Mouse (Mus musculus) cerebellum, postnatal 4 days (tissue): Measurements from ENCODE around the gene Nckap1l.
"Not testable (repeated sequence)": the region's sequence is repeated elsewhere in the genome, so short reads cannot be mapped to it uniquely, and the experiment has no call there.

ENCODE experiments used
- DNase-seq, 2 experiments: peaks; one replicate each; pipeline ENCODE4 v3.0.0; 2022; ENCODE audit warnings: low spot score in 2 of 2, mixed read lengths in 1 of 2

Nckap1l gene

DNA sequence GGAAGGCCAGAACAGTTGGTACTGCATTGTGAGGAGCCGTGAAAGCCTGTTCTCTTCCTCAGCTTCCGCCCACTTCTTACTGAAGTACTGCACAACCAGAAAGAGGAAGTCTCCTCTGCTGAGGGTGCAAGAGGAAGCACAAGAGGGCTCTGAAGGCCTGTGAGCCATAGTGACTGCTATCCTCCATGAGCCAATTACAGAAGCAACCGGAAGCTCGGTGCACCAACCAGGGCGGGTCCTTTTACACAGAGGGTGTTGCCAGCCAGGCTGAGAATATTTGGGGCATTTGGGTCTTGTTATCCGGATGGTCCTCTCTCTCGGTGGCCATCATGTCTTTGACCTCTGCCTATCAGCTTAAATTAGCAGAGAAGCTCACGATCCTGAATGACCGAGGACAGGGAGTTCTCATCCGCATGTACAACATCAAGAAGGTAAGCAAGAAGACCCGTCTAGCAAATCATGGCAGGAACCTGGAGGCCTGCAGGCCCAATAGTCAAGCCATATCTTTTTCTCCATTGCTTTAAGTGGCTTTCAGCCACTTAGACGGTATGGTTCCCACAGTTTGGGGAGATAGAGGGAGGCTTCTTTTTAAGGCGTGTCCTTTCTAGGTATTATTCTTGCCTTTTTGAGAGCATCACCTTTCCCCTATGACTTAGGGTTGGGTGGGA, at the start of gene Nckap1l:
TSS of gene Nckap1l (plus strand) at position 244 of the 668 bp plus-strand sequence.
- no peak for DNase-seq

DNA sequence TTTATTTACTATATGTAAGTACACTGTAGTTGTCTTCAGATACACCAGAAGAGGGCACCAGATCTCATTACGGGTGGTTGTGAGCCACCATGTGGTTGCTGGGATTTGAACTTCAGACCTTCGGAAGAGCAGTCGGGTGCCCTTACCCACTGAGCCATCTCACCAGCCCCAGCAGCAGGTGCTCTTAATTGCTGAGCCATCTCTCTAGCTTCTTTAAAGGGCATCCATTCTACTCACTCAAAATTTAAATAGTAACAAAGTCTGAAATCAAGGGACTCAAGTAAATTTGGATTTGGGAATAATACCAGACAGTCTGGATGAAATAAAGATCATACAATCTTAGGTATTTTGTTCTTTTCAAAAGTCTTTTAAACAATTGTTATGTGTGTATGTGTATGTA, 48.0 kb upstream of the Nckap1l start:
- DNase-seq, result not testable (repeated sequence)

DNA sequence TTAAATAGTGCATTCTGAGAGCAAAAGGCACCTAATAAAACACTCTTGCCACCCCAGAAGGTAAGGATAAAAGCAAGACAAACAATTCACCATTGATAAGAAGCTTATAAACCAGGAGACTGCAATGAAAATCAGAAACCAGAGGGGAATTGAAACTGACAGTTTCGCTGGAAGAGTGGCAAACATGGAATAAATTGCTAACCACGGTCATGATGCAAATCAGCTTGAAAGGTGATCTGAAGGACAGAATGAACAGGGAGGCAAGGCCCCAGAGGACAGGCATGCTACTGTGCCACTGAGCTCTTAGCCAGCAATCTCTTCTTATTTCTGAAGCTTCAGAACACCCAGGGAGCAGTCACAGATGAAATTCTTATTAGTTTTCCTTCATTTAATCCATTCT, 26.6 kb upstream of the Nckap1l start:
- DNase-seq, result no peak

DNA sequence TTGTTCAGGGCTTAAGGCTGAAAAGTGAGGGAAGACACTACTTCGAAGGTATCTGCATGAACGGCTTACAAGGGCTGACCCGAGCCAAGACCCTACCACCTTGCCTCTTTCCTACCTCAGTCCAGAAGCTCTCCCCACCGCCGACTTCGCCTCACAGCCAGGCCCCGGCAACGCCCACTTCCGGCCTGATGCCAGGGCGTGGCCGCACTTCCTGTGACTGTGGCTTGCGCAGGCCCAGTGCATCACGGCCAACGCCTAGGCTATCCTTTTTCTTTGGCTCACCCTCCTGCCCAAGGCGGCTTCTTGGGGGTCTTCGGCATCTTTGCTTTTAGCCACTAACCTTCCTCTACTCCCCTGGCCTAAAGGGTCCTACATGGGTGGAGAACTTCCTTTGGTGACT, 23.4 kb upstream of the Nckap1l start, which contains the start of gene Gtsf1:
TSS of gene Gtsf1 (minus strand) at position 230 of the 400 bp plus-strand sequence.
- no peak for DNase-seq

DNA sequence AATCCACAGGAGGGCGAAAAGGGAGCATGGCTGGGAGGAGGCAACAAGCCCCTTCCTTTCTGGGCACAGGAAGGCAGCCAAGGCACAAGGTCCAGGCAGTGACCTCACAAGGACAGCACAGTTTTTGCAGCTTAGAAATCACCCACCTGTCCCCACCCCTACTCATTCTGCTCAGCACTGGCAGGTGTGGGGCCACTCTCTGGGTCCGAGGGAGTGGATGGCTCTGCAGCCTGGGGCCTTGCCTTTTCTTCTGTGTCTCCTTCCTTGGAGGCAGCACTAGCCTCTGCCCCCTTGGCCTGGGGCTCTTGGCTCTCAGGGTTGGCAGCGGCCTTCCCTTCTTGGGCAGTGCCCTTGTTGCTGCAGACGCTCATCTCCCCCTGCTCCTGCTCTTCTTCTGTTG, 7.6 kb upstream of the Nckap1l start:
- not testable (repeated sequence) for DNase-seq

DNA sequence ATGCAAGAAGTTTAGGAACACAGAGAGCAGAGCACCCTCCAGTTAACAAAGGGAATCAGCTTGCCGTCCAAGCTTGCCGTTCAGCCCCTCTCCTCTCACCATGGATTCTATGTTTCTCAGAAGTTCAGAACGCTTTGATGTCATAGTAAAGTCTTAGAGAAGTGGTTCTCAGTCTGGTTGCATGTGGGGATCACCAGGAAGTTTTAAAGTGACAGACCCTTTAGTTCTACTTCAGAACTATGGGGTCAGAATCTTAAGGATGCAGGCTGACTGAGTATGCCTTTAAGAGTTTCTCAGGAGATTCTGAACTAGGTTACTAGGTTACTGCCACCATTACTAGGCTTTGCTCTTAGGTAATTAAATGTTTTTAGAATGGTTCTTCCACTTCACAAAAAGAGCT, 5.2 kb upstream of the Nckap1l start, which contains the start of gene Gtsf2:
TSS of gene Gtsf2 (minus strand) at position 101 of the 400 bp plus-strand sequence.
- DNase-seq, result no peak

DNA sequence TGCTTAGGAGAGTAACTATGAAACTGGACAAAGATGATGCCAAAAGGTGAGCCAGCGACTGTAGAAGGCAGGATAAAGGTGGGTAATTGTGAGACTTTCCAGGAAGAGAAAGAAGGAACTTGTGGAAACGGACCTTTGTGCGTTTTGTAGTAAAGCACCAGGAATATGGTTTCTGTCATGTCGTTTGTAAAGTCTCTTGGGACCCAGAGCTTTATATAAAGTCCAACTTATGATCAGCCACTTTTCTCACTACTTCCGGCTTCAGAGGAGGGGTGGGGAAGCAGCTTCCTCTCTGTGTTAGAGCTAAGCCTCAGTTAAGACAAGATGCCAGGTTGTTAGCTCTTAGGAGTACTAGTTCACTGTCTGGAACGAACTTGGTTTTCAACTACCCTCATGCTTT, 855 bp downstream of the Nckap1l start:
- no peak for DNase-seq

DNA sequence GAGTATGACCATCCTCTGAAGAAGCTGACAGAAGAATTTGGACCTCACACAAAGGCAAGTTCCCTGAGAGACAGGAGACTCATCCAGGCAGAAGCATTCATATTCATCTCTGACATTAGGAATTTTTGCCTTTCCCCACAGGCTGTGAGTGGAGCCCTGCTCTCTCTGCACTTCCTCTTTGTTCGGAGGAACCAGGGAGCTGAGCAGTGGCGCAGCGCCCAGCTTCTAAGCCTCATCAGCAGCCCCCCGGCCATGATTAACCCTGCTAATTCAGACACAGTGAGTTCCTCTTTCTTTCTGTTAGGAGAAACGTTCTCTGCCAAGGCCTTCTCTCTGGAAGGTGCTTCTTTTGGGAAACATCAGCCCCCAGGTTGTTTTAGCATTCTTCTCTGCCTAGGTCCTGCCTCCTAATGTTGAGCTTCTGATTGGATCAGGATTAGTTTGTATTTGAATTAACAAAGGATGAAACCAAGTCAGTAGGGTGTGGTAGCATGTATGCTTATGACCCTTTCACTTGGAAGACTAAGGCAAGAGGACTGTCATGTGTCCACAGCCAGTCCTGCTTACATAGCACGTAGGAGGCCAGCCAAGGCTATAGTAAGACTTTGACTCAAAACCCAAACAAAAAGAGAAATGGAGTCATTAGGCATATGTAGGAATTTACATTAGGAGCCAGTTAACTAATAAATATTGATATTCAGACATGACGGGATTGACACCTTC, 9.1 kb downstream of the Nckap1l start:
- DNase-seq, result peak in 1 of 2 experiments; percentile 37

DNA sequence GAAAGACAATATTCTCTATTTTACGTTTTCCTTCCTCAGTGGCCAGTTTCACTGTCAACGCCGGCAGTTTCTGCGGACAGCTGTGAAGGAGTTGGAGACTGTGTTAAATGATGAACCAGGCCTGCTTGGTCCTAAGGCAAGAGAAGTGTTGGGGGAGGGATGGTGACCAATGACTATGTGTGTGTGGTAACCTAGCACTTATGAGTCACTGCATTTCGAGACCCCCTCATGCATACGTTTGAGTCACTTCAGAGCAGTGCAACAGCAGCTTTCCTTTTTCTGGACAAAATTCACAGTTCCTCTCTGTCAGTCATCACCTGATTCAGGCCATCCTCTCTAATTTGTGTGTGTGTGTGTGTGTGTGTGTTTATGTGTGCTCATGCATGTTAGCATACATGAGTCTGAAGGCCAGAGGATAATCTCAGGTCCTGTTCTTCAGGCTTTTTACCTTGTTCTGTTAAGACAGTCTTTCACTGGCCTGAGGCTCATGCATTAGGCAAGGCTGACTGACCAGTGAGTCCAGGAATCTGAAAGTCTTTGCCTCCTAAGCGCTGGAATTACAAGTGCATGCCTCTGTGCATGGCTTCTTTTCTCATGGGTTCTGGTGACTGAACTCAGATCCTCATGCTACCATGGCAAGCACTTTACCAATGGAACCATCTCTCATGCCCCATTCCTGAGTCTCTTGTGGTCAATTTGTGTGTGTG, 18.0 kb downstream of the Nckap1l start:
- DNase-seq, result no peak

DNA sequence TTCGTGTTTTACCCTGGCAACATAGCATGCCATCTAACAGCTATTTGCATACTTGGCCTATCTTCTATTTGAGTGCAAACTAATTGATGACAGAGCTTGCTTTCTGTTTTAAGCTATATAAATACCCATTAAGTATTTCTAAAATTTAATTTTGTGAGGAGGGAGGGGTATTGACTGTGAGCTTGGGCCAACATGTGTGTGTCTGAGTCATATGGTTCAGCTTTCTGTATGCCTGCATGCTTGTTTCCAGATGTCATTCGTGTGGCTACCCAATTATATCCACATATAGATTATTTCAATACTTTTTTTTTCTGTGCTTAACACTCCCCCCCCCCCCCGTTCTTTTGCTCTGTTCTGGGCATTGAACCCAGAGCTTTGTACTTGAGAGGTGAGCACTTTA, 18.7 kb downstream of the Nckap1l start:
- DNase-seq, result no peak

DNA sequence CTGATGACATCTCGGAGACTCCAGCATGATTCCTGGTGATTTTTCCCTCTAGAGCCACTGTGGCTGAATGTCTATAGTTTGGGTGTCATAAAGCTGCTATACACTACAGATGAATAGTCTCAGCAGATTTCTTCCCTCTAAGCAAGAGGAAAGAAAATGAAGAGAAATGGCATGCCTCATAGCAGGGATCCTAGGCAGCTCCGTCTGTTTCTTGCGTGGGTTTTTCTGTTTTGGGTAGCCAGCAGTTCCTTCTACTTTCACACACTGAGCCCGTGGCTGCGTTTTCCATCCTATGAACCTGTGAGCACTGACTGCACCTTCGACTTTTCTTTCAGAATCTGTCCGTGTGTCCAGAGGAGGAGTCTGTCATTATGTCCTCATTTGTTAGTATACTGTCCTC, 19.6 kb downstream of the Nckap1l start:
- no peak for DNase-seq

DNA sequence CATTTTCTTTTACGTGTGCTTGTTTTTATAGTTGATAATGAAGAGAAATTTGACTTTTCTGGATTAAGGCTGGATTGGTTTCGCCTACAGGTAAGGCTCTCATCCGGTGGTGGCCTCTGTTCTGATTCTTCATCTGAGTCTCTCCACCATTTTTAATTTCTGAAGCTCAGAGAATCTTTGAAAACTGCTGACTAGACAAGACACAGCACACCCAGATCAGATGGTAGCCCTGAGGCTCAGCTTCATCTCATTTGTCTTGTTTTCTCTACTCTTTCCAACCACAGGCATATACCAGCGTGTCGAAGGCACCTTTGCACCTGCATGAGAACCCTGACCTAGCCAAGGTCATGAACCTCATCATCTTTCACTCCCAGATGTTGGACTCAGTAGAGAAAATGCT, 20.2 kb downstream of the Nckap1l start:
- no peak for DNase-seq

DNA sequence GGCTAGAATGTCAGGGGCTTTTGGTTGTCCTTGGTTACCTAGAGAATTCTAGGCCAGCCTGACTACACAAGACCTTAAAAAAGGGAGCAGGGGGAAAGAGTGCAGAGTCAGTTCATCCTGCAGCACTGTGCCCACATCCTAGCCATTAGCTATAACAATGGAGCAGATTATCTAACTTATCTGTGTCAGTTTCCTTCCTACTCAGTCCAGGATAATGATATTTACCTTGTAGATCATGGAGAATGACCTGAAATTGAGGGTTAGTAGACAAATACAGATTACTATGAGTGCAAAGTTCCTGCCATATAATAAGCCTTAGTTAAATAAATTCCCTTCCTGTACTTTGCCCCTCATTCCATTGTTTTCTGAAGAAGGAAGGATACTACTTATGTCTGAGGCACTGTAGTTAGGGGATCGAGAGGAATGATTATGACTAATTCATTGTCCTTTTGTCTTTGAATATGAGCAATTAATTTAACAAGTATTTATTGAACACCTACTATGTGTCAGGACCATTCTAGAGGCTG, 25.5 kb downstream of the Nckap1l start:
- DNase-seq, result no peak

DNA sequence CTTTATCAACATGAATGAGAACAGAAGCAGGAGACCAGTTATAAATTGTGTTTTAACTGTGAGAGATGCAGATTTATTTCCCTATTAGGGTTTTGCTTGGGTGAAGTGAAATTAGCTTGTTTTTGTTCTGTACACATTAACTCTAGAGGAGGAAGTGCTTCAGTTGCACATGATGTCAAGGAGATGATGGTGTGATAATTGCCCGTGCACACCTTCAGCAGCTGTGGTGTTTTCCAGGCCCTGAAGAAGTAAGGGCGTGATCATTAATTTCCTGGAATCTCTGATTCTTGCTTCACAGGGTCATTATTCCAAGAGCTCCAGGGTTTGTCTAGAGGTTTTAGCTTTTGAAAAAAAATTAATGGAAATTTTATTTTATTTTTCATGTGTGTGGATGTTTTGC, 26.5 kb downstream of the Nckap1l start:
- DNase-seq, result no peak

DNA sequence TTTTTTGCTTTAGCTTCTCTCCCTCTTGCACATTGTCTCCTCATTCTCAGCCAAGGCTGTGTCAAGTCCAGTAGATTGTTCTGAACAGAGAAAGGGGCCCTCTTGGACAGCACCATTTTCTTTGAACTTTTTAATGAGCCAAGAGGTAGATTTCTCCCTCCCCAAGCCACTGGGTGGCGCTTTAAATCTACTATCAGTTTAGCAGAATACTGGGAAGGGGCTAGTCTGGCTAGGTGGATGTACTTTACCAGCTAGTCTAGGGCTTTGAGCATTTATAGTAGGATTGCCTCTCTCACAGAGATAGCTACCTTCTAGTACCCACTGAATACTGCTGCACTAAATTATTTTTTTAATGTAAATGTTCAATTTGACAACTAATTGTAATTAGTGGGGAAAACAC, 28.9 kb downstream of the Nckap1l start:
- peak in 1 of 2 experiments; percentile 60 for DNase-seq

DNA sequence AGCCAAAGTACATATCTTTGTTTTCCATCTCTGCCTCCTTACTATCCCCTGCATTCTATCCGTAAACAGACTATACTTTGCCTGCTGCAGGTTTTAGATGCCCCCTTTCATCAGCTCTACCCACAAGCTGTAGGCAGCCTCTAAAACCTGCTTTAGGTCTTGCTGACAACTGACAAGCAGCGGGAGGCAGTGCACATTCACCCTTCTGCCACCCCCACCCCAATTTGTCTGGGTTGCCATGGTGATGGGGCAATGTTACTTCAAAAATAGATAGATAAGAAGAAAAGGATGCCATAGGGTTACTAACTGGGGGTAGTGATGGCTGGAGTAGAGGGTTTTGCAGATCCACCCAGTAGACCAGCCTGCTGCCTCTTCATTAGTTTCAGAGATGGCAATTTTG, 30.9 kb downstream of the Nckap1l start:
- DNase-seq, result no peak

DNA sequence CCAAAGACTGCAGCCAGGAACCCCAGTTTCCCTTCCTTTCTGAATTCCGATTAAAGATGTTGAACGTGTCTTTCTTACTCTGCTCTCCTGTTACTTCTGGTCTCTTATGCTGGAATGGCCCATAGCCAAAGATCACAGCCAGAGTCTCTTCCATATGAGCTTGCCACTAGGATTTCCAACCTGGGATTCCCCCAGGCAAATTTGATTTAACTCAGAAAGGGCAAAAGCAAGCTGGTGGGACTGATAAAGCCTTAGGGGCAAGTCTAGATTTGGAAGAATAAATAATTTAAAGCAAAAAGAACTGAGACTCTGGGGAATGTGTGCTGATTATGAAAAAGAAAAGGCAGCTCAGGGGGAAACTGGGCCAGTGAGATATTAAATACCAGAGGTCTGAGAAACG, 31.5 kb downstream of the Nckap1l start:
- DNase-seq, result no peak

DNA sequence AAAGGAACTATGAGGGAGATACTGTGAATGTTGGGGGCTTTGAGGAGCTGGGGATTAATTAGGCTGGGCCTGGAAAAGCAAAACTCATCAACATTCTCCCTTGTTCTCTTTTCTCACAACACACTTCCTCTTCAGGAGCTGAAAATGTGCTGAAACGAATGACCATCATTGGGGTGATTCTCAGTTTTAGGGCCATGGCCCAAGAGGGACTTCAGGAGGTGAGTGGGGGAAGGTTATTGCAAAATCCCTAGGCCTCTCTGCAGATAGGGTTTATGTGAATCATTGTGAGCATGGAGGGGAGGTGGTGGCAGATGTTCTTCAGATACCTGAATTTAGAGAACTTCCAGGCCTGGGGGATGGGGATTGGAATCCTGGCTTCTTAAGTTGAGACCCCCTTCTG, 33.1 kb downstream of the Nckap1l start:
- DNase-seq, result no peak

DNA sequence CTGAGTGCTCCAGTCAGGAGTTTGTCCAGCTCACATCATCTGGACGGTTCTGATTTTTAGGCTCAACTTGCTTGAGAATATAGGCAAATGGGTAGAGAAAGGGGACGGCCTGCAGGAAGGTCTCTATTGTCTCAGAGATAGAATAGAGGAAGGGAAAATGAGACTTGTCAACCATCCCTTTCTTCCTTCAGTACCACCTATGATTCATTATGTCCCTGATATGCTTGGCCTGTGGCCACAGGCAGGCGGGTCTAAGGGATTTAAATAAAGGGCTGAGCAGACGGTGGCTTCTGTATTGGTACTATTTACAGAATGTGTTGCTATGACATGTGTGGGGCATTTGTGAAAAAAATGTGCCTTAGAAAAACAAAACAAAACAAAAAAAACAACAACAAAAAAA, 34.7 kb downstream of the Nckap1l start:
- no peak for DNase-seq

DNA sequence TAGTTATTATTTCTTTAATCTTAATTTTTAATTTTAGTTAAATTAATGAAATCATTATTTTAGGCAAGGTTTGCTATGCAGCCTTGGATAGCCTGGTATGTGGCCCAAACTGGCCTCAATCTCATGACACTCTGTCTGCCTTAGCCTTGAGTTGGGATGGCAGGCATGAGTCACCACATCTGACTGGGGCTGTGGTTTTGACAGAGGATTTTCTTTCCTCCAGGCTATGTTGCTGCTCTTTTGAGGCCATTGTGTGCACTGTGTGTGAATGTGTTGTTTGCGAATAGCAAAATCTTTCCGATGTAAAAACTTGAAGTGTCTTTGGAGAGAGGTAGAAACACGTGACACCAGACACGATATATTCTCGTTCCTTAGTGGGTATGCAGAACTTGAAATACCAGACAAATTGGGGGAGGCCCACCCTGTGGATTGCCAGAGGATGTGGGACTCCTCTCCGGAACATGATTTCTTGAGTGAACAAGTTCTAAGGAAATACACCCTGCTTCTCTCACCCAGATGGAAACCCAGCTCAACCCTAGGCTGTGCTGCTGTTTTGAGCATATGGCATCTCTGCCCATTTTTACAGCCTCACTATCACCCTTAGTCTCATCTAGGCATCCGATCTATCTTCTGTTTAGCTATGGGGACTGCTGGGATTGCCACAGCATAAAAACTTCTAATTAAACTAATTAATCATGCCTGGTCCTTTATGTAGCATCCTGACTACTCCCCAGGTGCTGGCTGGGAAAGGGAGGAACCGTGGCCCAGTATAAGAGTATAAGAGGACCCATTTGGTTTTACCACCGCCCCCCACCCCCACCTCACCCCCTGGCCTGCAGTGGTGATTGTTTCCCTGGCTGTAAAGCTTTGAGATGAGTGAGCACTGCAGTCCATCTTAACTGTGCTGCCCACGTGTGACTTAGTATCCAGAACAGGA, 42.9 kb downstream of the Nckap1l start:
- no peak for DNase-seq

DNA sequence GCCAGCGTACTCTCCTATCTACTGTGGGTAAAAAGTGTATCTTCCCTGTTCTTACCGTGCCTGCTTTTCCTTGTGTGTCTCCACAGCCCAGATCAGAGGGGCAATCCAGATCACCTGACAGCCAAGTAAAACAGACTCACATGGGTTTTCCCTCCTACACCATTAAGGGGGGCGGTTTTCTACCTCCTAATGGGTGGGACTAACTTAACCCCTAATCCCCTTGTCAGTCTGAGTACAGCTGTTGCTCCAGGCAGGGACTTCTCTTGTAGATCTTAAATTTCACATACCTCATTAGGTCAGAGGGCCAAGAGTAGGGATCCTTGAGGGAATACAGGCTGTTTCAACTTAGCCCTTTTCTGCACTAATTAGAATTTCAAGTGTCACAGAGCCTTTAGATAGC, 44.6 kb downstream of the Nckap1l start:
- no peak for DNase-seq
